Mouse (Mus musculus): Measurements from ENCODE around the gene Chrng.

Gene Chrng

GRCm38 (mm10) chr1:87204465-87204864 lies at the start of gene Chrng:
Gene Chrng, plus strand, starts transcription at chr1:87204657.
- no peak for DNase-seq (ENCODE audit: extremely low spot score, low spot score)

- DNase-seq (ENCODE audit: extremely low spot score, low spot score) = peak; percentile 68
Observed at GRCm38 (mm10) chr1:87155531-87156198, 48.8 kb upstream of the Chrng start.

- no peak for DNase-seq (ENCODE audit: extremely low spot score, low spot score)
Observed at GRCm38 (mm10) chr1:87156199-87156587, 48.3 kb upstream of the Chrng start, which contains the start of gene Ecel1. Gene Ecel1, minus strand, starts transcription at chr1:87156521.

- no peak for DNase-seq (ENCODE audit: extremely low spot score, low spot score)
Observed at GRCm38 (mm10) chr1:87159396-87159795, 45.1 kb upstream of the Chrng start.

GRCm38 (mm10) chr1:87164164-87164795 lies 40.2 kb upstream of the Chrng start:
- no peak for DNase-seq (ENCODE audit: extremely low spot score, low spot score)

GRCm38 (mm10) chr1:87164796-87165184 lies 39.7 kb upstream of the Chrng start:
- DNase-seq (ENCODE audit: extremely low spot score, low spot score) = no peak

GRCm38 (mm10) chr1:87170458-87170857 lies 34.0 kb upstream of the Chrng start:
- no peak for DNase-seq (ENCODE audit: extremely low spot score, low spot score)

- DNase-seq (ENCODE audit: extremely low spot score, low spot score) = no peak
Observed at GRCm38 (mm10) chr1:87171312-87171711, 33.1 kb upstream of the Chrng start.

- no peak for DNase-seq (ENCODE audit: extremely low spot score, low spot score)
Observed at GRCm38 (mm10) chr1:87172316-87172715, 32.1 kb upstream of the Chrng start.

- peak; percentile 79 for DNase-seq (ENCODE audit: extremely low spot score, low spot score)
Observed at GRCm38 (mm10) chr1:87174006-87174955, 30.2 kb upstream of the Chrng start.

- DNase-seq (ENCODE audit: extremely low spot score, low spot score) = peak; percentile 60
Observed at GRCm38 (mm10) chr1:87175852-87176292, 28.6 kb upstream of the Chrng start.

GRCm38 (mm10) chr1:87180896-87181295 lies 23.6 kb upstream of the Chrng start:
- DNase-seq (ENCODE audit: extremely low spot score, low spot score) = no peak

- no peak for DNase-seq (ENCODE audit: extremely low spot score, low spot score)
Observed at GRCm38 (mm10) chr1:87183013-87183412, 21.4 kb upstream of the Chrng start, which contains the start of gene Prss56. Gene Prss56, plus strand, starts transcription at chr1:87183313.

- no peak for DNase-seq (ENCODE audit: extremely low spot score, low spot score)
Observed at GRCm38 (mm10) chr1:87183998-87184750, 20.3 kb upstream of the Chrng start.

GRCm38 (mm10) chr1:87184751-87185139 lies 19.7 kb upstream of the Chrng start:
- DNase-seq (ENCODE audit: extremely low spot score, low spot score) = peak; percentile 63

GRCm38 (mm10) chr1:87185526-87185925 lies 18.9 kb upstream of the Chrng start:
- no peak for DNase-seq (ENCODE audit: extremely low spot score, low spot score)

GRCm38 (mm10) chr1:87186261-87187036 lies 18.0 kb upstream of the Chrng start:
- peak; percentile 73 for DNase-seq (ENCODE audit: extremely low spot score, low spot score)

- peak; percentile 93 for DNase-seq (ENCODE audit: extremely low spot score, low spot score)
Observed at GRCm38 (mm10) chr1:87187037-87187355, 17.5 kb upstream of the Chrng start.

GRCm38 (mm10) chr1:87190429-87190828 lies 14.0 kb upstream of the Chrng start, which contains the start of gene Chrnd:
Gene Chrnd, plus strand, starts transcription at chr1:87190607.
- DNase-seq (ENCODE audit: extremely low spot score, low spot score) = no peak

- DNase-seq (ENCODE audit: extremely low spot score, low spot score) = no peak
Observed at GRCm38 (mm10) chr1:87197296-87197695, 7.2 kb upstream of the Chrng start.

Measured in neural tube, embryonic 10.5 days (tissue).